Mouse (Mus musculus) kidney, postnatal 25 days (tissue): ENCODE results near the gene Klhdc10.

Experiments used
- DNase-seq, 2 experiments: peaks; one replicate each; pipeline ENCODE4 v3.0.0; 2021; ENCODE audit warnings: mixed read lengths in 2 of 2

Klhdc10 gene

GRCm38 (mm10) chr6:30403465-30403864, 1.8 kb downstream of the Klhdc10 start:
- peak; percentile 68 to 79 for DNase-seq

- DNase-seq: no peak
Observed at GRCm38 (mm10) chr6:30404671-30405070, 3.0 kb downstream of the Klhdc10 start.

- DNase-seq: no peak
Observed at GRCm38 (mm10) chr6:30408276-30408675, 6.6 kb downstream of the Klhdc10 start.

- no peak for DNase-seq
Observed at GRCm38 (mm10) chr6:30409399-30410093, 7.9 kb downstream of the Klhdc10 start.

GRCm38 (mm10) chr6:30411311-30411710, 9.6 kb downstream of the Klhdc10 start:
- no peak for DNase-seq

- no peak for DNase-seq
Observed at GRCm38 (mm10) chr6:30416126-30416525, 14.5 kb downstream of the Klhdc10 start.

- DNase-seq: no peak
Observed at GRCm38 (mm10) chr6:30416801-30417200, 15.1 kb downstream of the Klhdc10 start.

GRCm38 (mm10) chr6:30432461-30433192, 31.0 kb downstream of the Klhdc10 start:
- no peak for DNase-seq

GRCm38 (mm10) chr6:30436476-30436875, 34.8 kb downstream of the Klhdc10 start:
- DNase-seq: no peak

- DNase-seq: no peak
Observed at GRCm38 (mm10) chr6:30437054-30437453, 35.4 kb downstream of the Klhdc10 start.

- no peak for DNase-seq
Observed at GRCm38 (mm10) chr6:30439576-30439975, 37.9 kb downstream of the Klhdc10 start.

- no peak for DNase-seq
Observed at GRCm38 (mm10) chr6:30456991-30457390, 55.3 kb downstream of the Klhdc10 start.

- DNase-seq: no peak
Observed at GRCm38 (mm10) chr6:30458626-30459025, 57.0 kb downstream of the Klhdc10 start.

GRCm38 (mm10) chr6:30459056-30459747, 57.5 kb downstream of the Klhdc10 start:
- DNase-seq: no peak

GRCm38 (mm10) chr6:30459811-30460749, 58.4 kb downstream of the Klhdc10 start:
- DNase-seq: peak; percentile 82 to 87

- peak; percentile 44 to 74 for DNase-seq
Observed at GRCm38 (mm10) chr6:30460750-30461446, 59.2 kb downstream of the Klhdc10 start.

- no peak for DNase-seq
Observed at GRCm38 (mm10) chr6:30461755-30462344, 60.2 kb downstream of the Klhdc10 start.

- no peak for DNase-seq
Observed at GRCm38 (mm10) chr6:30462822-30463221, 61.2 kb downstream of the Klhdc10 start.

- peak in 1 of 2 experiments; percentile 53 for DNase-seq
Observed at GRCm38 (mm10) chr6:30465586-30465985, 63.9 kb downstream of the Klhdc10 start.

- DNase-seq: no peak
Observed at GRCm38 (mm10) chr6:30468058-30468457, 66.4 kb downstream of the Klhdc10 start.

GRCm38 (mm10) chr6:30468684-30469083, 67.0 kb downstream of the Klhdc10 start:
- DNase-seq: peak; percentile 67 to 76
